Mouse (Mus musculus): ENCODE data around the gene Psmb9. TPM values are rescaled to one million over a fixed set of nuclear protein-coding genes. Genes with fewer than 3 reads are reported as not detected.

The Psmb9 gene
- total and polyA plus RNA-seq, 3 experiments, result 6.9 to 20.5 (median 13.5) TPM

GRCm38 (mm10) chr17:34205746-34206176, 18.2 kb upstream of the Psmb9 start:
- Histone ChIP-seq H3K36me3 (ENCODE audit: control insufficient read depth, insufficient read depth, low read length) (peaks cover 5% of the 10 kb centered on the region; the same call in 1 of the 2 replicates), H3K27me3 (ENCODE audit: control insufficient read depth, insufficient read depth, low read length) (no peaks in the 10 kb centered on the region), H3K4me3 (peak overlapping the region; percentile 65; the same call in 1 of the 2 replicates), H3K9ac (ENCODE audit: low read depth, low read length) (peak overlapping the region; percentile 54), H3K79me2 (replicated peaks; ENCODE audit: control insufficient read depth, insufficient read depth, low read length) (no peaks in the 10 kb centered on the region), H3K27ac (peak overlapping the region; percentile 98), H3K4me1 (ENCODE audit: control insufficient read depth, insufficient read depth, low read length) (peaks cover 2% of the 10 kb centered on the region)
- no peak for TF ChIP-seq POLR2A (IDR thresholded peaks at IDR 0.05; ENCODE audit: insufficient read depth, low read depth, low read length)
- TF ChIP-seq EP300 (IDR thresholded peaks at IDR 0.05; ENCODE audit: insufficient read depth, low read depth, low read length), result no peak
- peak; percentile 86 for TF ChIP-seq CTCF (IDR thresholded peaks at IDR 0.05)
- WGBS, result 23% methylated on average over 9 of the region's 9 CpGs
- intact Hi-C loops (cut with DNase I), result loop anchor here (1.0 kb wide), 1 partner anchor 30 kb away; no protein-coding TSS in a partner anchor
- peak in 1 of 2 experiments; percentile 45 for DNase-seq

GRCm38 (mm10) chr17:34205021-34205745, 17.6 kb upstream of the Psmb9 start:
- H3K27ac ChIP-seq, result peak overlapping the region; percentile 98
- no peaks in the 10 kb centered on the region for H3K27me3 ChIP-seq (ENCODE audit: control insufficient read depth, insufficient read depth, low read length)
- H3K4me1 ChIP-seq (ENCODE audit: control insufficient read depth, insufficient read depth, low read length), result peaks cover 2% of the 10 kb centered on the region
- TF ChIP-seq EP300 (IDR thresholded peaks at IDR 0.05; ENCODE audit: insufficient read depth, low read depth, low read length) (no peak), POLR2A (IDR thresholded peaks at IDR 0.05; ENCODE audit: insufficient read depth, low read depth, low read length) (no peak), CTCF (IDR thresholded peaks at IDR 0.05) (no peak)
- 10% methylated on average over 18 of the region's 18 CpGs for WGBS
- no peaks in the 10 kb centered on the region for H3K79me2 ChIP-seq (replicated peaks; ENCODE audit: control insufficient read depth, insufficient read depth, low read length)
- H3K4me3 ChIP-seq, result peak overlapping the region; percentile 65
- intact Hi-C loops (cut with DNase I), result no loop called here
- peak overlapping the region; percentile 74 for H3K9ac ChIP-seq (ENCODE audit: low read depth, low read length)
- H3K36me3 ChIP-seq (ENCODE audit: control insufficient read depth, insufficient read depth, low read length), result peaks cover 5% of the 10 kb centered on the region; the same call in 1 of the 2 replicates
- DNase-seq, result peak; percentile 74

GRCm38 (mm10) chr17:34204303-34205010, 16.9 kb upstream of the Psmb9 start:
- H3K36me3 ChIP-seq (ENCODE audit: control insufficient read depth, insufficient read depth, low read length), result peaks cover 5% of the 10 kb centered on the region; the same call in 1 of the 2 replicates
- intact Hi-C loops (cut with DNase I), result loop anchor here (1.0 kb wide), 2 partner anchors 17 to 34 kb away; partner anchors contain the start of genes Psmb9 and Tap1
- H3K4me3 ChIP-seq, result peak overlapping the region; percentile 65
- no peaks in the 10 kb centered on the region for H3K27me3 ChIP-seq (ENCODE audit: control insufficient read depth, insufficient read depth, low read length)
- under 1% methylated on average over 44 of the region's 44 CpGs for WGBS
- TF ChIP-seq POLR2A (IDR thresholded peaks at IDR 0.05; ENCODE audit: insufficient read depth, low read depth, low read length), result peak; percentile 68
- TF ChIP-seq EP300 (IDR thresholded peaks at IDR 0.05; ENCODE audit: insufficient read depth, low read depth, low read length), result no peak
- TF ChIP-seq CTCF (IDR thresholded peaks at IDR 0.05), result peak; percentile 99
- H3K27ac ChIP-seq, result peak overlapping the region; percentile 98
- peaks cover 2% of the 10 kb centered on the region for H3K4me1 ChIP-seq (ENCODE audit: control insufficient read depth, insufficient read depth, low read length)
- H3K9ac ChIP-seq (ENCODE audit: low read depth, low read length), result peak overlapping the region; percentile 74
- H3K79me2 ChIP-seq (replicated peaks; ENCODE audit: control insufficient read depth, insufficient read depth, low read length), result no peaks in the 10 kb centered on the region
- peak; percentile 93 to 96 for DNase-seq

GRCm38 (mm10) chr17:34203444-34203843, 15.9 kb upstream of the Psmb9 start, which contains the start of gene Tap2:
Gene Tap2, plus strand, starts transcription at chr17:34203527.
- Histone ChIP-seq H3K27ac (peak within 1 kb of the TSS; percentile 98), H3K9ac (ENCODE audit: low read depth, low read length) (peak within 1 kb of the TSS; percentile 74), H3K36me3 (ENCODE audit: control insufficient read depth, insufficient read depth, low read length) (peaks cover 5% of the 10 kb centered on the region; the same call in 1 of the 2 replicates), H3K4me3 (peak within 1 kb of the TSS; percentile 65), H3K27me3 (ENCODE audit: control insufficient read depth, insufficient read depth, low read length) (no peaks in the 10 kb centered on the region), H3K79me2 (replicated peaks; ENCODE audit: control insufficient read depth, insufficient read depth, low read length) (no peaks in the 10 kb centered on the region), H3K4me1 (ENCODE audit: control insufficient read depth, insufficient read depth, low read length) (peaks cover 5% of the 10 kb centered on the region)
- DNase-seq, result no peak
- TF ChIP-seq POLR2A (IDR thresholded peaks at IDR 0.05; ENCODE audit: insufficient read depth, low read depth, low read length) (no peak), CTCF (IDR thresholded peaks at IDR 0.05) (no peak), EP300 (IDR thresholded peaks at IDR 0.05; ENCODE audit: insufficient read depth, low read depth, low read length) (no peak)
- 67% methylated on average over 5 of the region's 5 CpGs for WGBS
- intact Hi-C loops (cut with DNase I), result no loop called here

GRCm38 (mm10) chr17:34202760-34203442, 15.3 kb upstream of the Psmb9 start:
- Histone ChIP-seq H3K27me3 (ENCODE audit: control insufficient read depth, insufficient read depth, low read length) (no peaks in the 10 kb centered on the region), H3K79me2 (replicated peaks; ENCODE audit: control insufficient read depth, insufficient read depth, low read length) (no peaks in the 10 kb centered on the region), H3K4me3 (no peak overlapping the region), H3K4me1 (ENCODE audit: control insufficient read depth, insufficient read depth, low read length) (peaks cover 5% of the 10 kb centered on the region), H3K9ac (ENCODE audit: low read depth, low read length) (no peak overlapping the region), H3K27ac (no peak overlapping the region), H3K36me3 (ENCODE audit: control insufficient read depth, insufficient read depth, low read length) (peaks cover 5% of the 10 kb centered on the region; the same call in 1 of the 2 replicates)
- DNase-seq, result no peak
- intact Hi-C loops (cut with DNase I), result no loop called here
- TF ChIP-seq EP300 (IDR thresholded peaks at IDR 0.05; ENCODE audit: insufficient read depth, low read depth, low read length) (no peak), POLR2A (IDR thresholded peaks at IDR 0.05; ENCODE audit: insufficient read depth, low read depth, low read length) (no peak), CTCF (IDR thresholded peaks at IDR 0.05) (no peak)
- 95% methylated on average over 4 of the region's 4 CpGs for WGBS
